Mouse (Mus musculus) erythroblast, embryonic 14.5 days (primary cell): ENCODE data around the gene Scimp.

ENCODE experiments used
- GATA1 ChIP-seq: IDR thresholded peaks from 2 replicates; pipeline ENCODE4 v1.6.1; 2012; ENCODE audit warnings: low read length, inconsistent platforms, mixed read lengths
- TAL1 ChIP-seq: IDR thresholded peaks from 3 replicates; pipeline ENCODE4 v1.6.1; 2012; ENCODE audit warnings: low read length, inconsistent platforms, mixed read lengths

GRCm38 (mm10) chr11:70754958-70755357 is 57.4 kb downstream of the Scimp start:
- TF ChIP-seq TAL1 = no peak
- no peak for TF ChIP-seq GATA1
